Mouse (Mus musculus) CH12.LX (cell line): ENCODE measurements around the gene Midn. TPM values are rescaled to one million over a fixed set of nuclear protein-coding genes. Genes with fewer than 3 reads are reported as not detected.

ENCODE experiments used
- DNase-seq: peaks from one replicate; pipeline ENCODE4 v3.0.0-alpha.2; 2013; ENCODE audit errors: extremely low read depth
- H3K27ac ChIP-seq: 2 replicates; pipeline ENCODE4 v1.5.1; 2012; ENCODE audit warnings: low read depth, mild to moderate bottlenecking, control low read depth, moderate library complexity; ENCODE audit not compliant: insufficient read depth
- H3K27me3 ChIP-seq: replicated peaks from 2 replicates; pipeline ENCODE3; 2012; ENCODE audit warnings: inconsistent platforms
- H3K36me3 ChIP-seq, 2 experiments: replicated peaks in 1 of 2; 2 replicates each; pipeline versions ENCODE3 to v1.6.1; 2012; ENCODE audit warnings: inconsistent platforms in 1 of 2, low read length in 1 of 2, mild to moderate bottlenecking in 1 of 2, mixed read lengths in 1 of 2, moderate library complexity in 1 of 2; ENCODE audit not compliant: control insufficient read depth in 1 of 2, insufficient read depth in 1 of 2
- H3K4me1 ChIP-seq, 2 experiments: 2 replicates each; pipeline ENCODE4 v1.6.1; 2012; ENCODE audit warnings: inconsistent platforms in 1 of 2, moderate library complexity in 1 of 2; ENCODE audit not compliant: insufficient read depth in 2 of 2, control insufficient read depth in 1 of 2
- H3K4me2 ChIP-seq: 2 replicates; pipeline ENCODE4 v1.6.1; 2012; ENCODE audit warnings: low read depth, mild to moderate bottlenecking, control low read depth; ENCODE audit not compliant: poor library complexity, insufficient read depth, severe bottlenecking
- H3K4me3 ChIP-seq, 3 experiments: fragments of 150-350 bp in 1 of 3; sonication (generic) in 1 of 3; replicated peaks in 1 of 3; 2 replicates each; pipeline versions ENCODE3 to v1.5.1; 2011 to 2012; ENCODE audit warnings: low read depth in 2 of 3, low read length in 2 of 3, mild to moderate bottlenecking in 2 of 3, moderate library complexity in 2 of 3, control low read depth in 1 of 3, improper control_type of control experiment in 1 of 3, inconsistent platforms in 1 of 3, mixed read lengths in 1 of 3; ENCODE audit not compliant: poor library complexity in 1 of 3
- H3K79me2 ChIP-seq: replicated peaks from 2 replicates; pipeline ENCODE4 v1.6.1; 2012; ENCODE audit warnings: mild to moderate bottlenecking, moderate library complexity; ENCODE audit not compliant: control insufficient read depth, poor library complexity, insufficient read depth, severe bottlenecking; ENCODE audit errors: extremely low read depth
- H3K9ac ChIP-seq: 2 replicates; pipeline ENCODE4 v1.6.1; 2012; ENCODE audit warnings: low read depth, mild to moderate bottlenecking, control low read depth, moderate library complexity; ENCODE audit not compliant: insufficient read depth
- H3K9me3 ChIP-seq: replicated peaks from 2 replicates; pipeline ENCODE3; 2012; ENCODE audit warnings: low read length, inconsistent platforms, mixed read lengths
- CHD1 ChIP-seq: IDR thresholded peaks from 2 replicates; pipeline ENCODE4 v1.6.1; 2012; ENCODE audit warnings: low read depth, low read length, improper control_type of control experiment, inconsistent platforms
- CHD2 ChIP-seq: IDR thresholded peaks from 2 replicates; pipeline ENCODE4 v1.6.1; 2011; ENCODE audit warnings: low read length, improper control_type of control experiment
- CTCF ChIP-seq, 2 experiments: IDR thresholded peaks in 1 of 2; conservative IDR thresholded peaks in 1 of 2; 2 replicates each; pipeline ENCODE4 v1.5.1; 2011 to 2012; ENCODE audit warnings: low read depth in 2 of 2, low read length in 2 of 2, improper control_type of control experiment in 1 of 2, inconsistent platforms in 1 of 2, mild to moderate bottlenecking in 1 of 2, moderate library complexity in 1 of 2
- ELF1 ChIP-seq: IDR thresholded peaks from 2 replicates; pipeline ENCODE4 v1.6.1; 2014; ENCODE audit warnings: low read depth, mild to moderate bottlenecking, inconsistent platforms, low read length, improper control_type of control experiment
- EP300 ChIP-seq: IDR thresholded peaks from 2 replicates; pipeline ENCODE4 v1.6.1; 2011; ENCODE audit warnings: low read length, improper control_type of control experiment
- GABPA ChIP-seq: IDR thresholded peaks from 2 replicates; pipeline ENCODE4 v1.6.1; 2012; ENCODE audit warnings: low read depth, low read length, improper control_type of control experiment, inconsistent platforms; ENCODE audit not compliant: insufficient replicate concordance
- IRF4 ChIP-seq: IDR thresholded peaks from 2 replicates; pipeline ENCODE4 v1.6.1; 2014; ENCODE audit warnings: low read depth, mild to moderate bottlenecking, inconsistent platforms, low read length, improper control_type of control experiment
- JUN ChIP-seq: IDR thresholded peaks from 2 replicates; pipeline ENCODE4 v1.6.1; 2011; ENCODE audit warnings: low read depth, mild to moderate bottlenecking, low read length, improper control_type of control experiment, moderate library complexity; ENCODE audit not compliant: insufficient read depth
- JUND ChIP-seq: conservative IDR thresholded peaks from 2 replicates; pipeline ENCODE4 v1.6.1; 2011; ENCODE audit warnings: low read depth, low read length, improper control_type of control experiment
- MAFK ChIP-seq: IDR thresholded peaks from 2 replicates; pipeline ENCODE4 v1.6.1; 2011; ENCODE audit warnings: low read length, improper control_type of control experiment; ENCODE audit not compliant: insufficient replicate concordance
- MXI1 ChIP-seq: IDR thresholded peaks from 2 replicates; pipeline ENCODE4 v1.6.1; 2011; ENCODE audit warnings: mild to moderate bottlenecking, low read depth, low read length, improper control_type of control experiment
- MYC ChIP-seq: IDR thresholded peaks from 2 replicates; pipeline ENCODE4 v1.6.1; 2011; ENCODE audit warnings: low read depth, mild to moderate bottlenecking, improper control_type of control experiment, low read length
- NELFE ChIP-seq: IDR thresholded peaks from 2 replicates; pipeline ENCODE4 v1.6.1; 2011; ENCODE audit warnings: low read depth, low read length, improper control_type of control experiment
- NRF1 ChIP-seq: IDR thresholded peaks from 2 replicates; pipeline ENCODE4 v1.6.1; 2014; ENCODE audit warnings: low read depth, mild to moderate bottlenecking, inconsistent platforms, low read length, improper control_type of control experiment, moderate library complexity
- POLR2A ChIP-seq: IDR thresholded peaks from 2 replicates; pipeline ENCODE4 v1.6.1; 2011; ENCODE audit warnings: low read depth, mild to moderate bottlenecking, improper control_type of control experiment, low read length
- POLR2AphosphoS2 ChIP-seq: IDR thresholded peaks from 2 replicates; pipeline ENCODE4 v1.6.1; 2011; ENCODE audit warnings: low read depth, low read length, improper control_type of control experiment
- RAD21 ChIP-seq: IDR thresholded peaks from 2 replicates; pipeline ENCODE4 v1.6.1; 2011; ENCODE audit warnings: low read depth, mild to moderate bottlenecking, low read length, improper control_type of control experiment, moderate library complexity
- SIN3A ChIP-seq: IDR thresholded peaks from 2 replicates; pipeline ENCODE4 v1.6.1; 2012; ENCODE audit warnings: low read length, improper control_type of control experiment, inconsistent platforms
- TBP ChIP-seq: conservative IDR thresholded peaks from 2 replicates; pipeline ENCODE4 v1.6.1; 2011; ENCODE audit warnings: low read depth, low read length, improper control_type of control experiment
- UBTF ChIP-seq: IDR thresholded peaks from 2 replicates; pipeline ENCODE4 v1.6.1; 2012; ENCODE audit warnings: low read depth, mild to moderate bottlenecking, inconsistent platforms, low read length, improper control_type of control experiment, moderate library complexity
- USF1 ChIP-seq: IDR thresholded peaks from 2 replicates; pipeline ENCODE4 v1.6.1; 2014; ENCODE audit warnings: low read depth, mild to moderate bottlenecking, inconsistent platforms, low read length, improper control_type of control experiment
- USF2 ChIP-seq: conservative IDR thresholded peaks from 2 replicates; pipeline ENCODE4 v1.6.1; 2011; ENCODE audit warnings: low read depth, low read length, improper control_type of control experiment
- ZNF384 ChIP-seq: IDR thresholded peaks from 2 replicates; pipeline ENCODE4 v1.6.1; 2012; ENCODE audit warnings: low read depth, low read length, improper control_type of control experiment, inconsistent platforms
- dilution Hi-C: fragments of 300-500 bp; cut with MboI; formaldehyde crosslinking; loops from 2 replicates; pipeline ENCODE4 v1.14.3; 2020; ENCODE audit warnings: low sequenced_read_pairs; ENCODE audit not compliant: extremely low pct_unique_long_range_greater_than_20kb, extremely low pct_ligation_motif_present
- in situ Hi-C: fragments of 300-500 bp; cut with MboI; formaldehyde crosslinking; loops from 3 replicates; pipeline ENCODE4 v1.14.3; 2019; ENCODE audit warnings: low sequenced_read_pairs, low pct_ligation_motif_present, low pct_unique_long_range_greater_than_20kb, mixed read lengths
- polyA plus RNA-seq: library from polyadenylated mRNA; unstranded; fragments of >175 nt; gene quantifications from 2 replicates; pipeline ENCODE4 v1.2.1, GENCODE M21; 2012; ENCODE audit warnings: low read depth; ENCODE audit not compliant: insufficient read length
- total RNA-seq, 2 experiments: library from RNA; depleted of rRNA; stranded (reverse); fragments of 300-350 nt in 1 of 2; fragments of >200 nt in 1 of 2; gene quantifications; 2 replicates each; pipeline ENCODE4 v1.2.3; 2012 to 2014

The Midn gene
- total and polyA plus RNA-seq, 3 experiments = 4.7 to 33.2 (median 16.2) TPM

- no peak for TF ChIP-seq MAFK
- TF ChIP-seq SIN3A = no peak
- no peak for TF ChIP-seq JUN
- no peak for TF ChIP-seq CTCF (conservative IDR thresholded peaks at IDR 0.05 in 1 of 2, IDR thresholded peaks at IDR 0.05 in 1 of 2; ENCODE audit: low read depth in 2 of 2, low read length in 2 of 2)
- no peak for TF ChIP-seq GABPA
- TF ChIP-seq POLR2AphosphoS2 = no peak
- no peak for TF ChIP-seq CHD1
- TF ChIP-seq USF1 = no peak
- no peak for TF ChIP-seq NELFE
- no peak for TF ChIP-seq ZNF384
- TF ChIP-seq MXI1 = no peak
- TF ChIP-seq NRF1 = no peak
- TF ChIP-seq RAD21 = no peak
- TF ChIP-seq CHD2 = no peak
- no peak for TF ChIP-seq JUND
- no peaks in the 10 kb centered on the region for H3K9me3 ChIP-seq
- in situ Hi-C loops = no loop called here
- peaks cover 23 to 63% of the 10 kb centered on the region in 2 experiments for H3K4me1 ChIP-seq
- DNase-seq = no peak
- no peak overlapping the region for H3K4me3 ChIP-seq
- no peak overlapping the region for H3K27ac ChIP-seq
- dilution Hi-C loops = no loop called here
- no peak overlapping the region for H3K4me2 ChIP-seq
- H3K36me3 ChIP-seq = peaks cover 0 to 17% of the 10 kb centered on the region in 2 experiments
- no peak overlapping the region for H3K9ac ChIP-seq
- peaks cover 28% of the 10 kb centered on the region for H3K79me2 ChIP-seq
- H3K27me3 ChIP-seq = no peaks in the 10 kb centered on the region
Measured at GRCm38 (mm10) chr10:80104181-80104580, 43.9 kb upstream of the Midn start.

GRCm38 (mm10) chr10:80105460-80105859, 42.6 kb upstream of the Midn start, which contains the start of gene Sbno2:
Gene Sbno2, minus strand, starts transcription at chr10:80105571.
- TF ChIP-seq UBTF (no peak), GABPA (no peak), USF2 (no peak), IRF4 (0 out of 2 replicates have a peak, but pooled peaks have one; percentile 28), ELF1 (0 out of 2 replicates have a peak, but pooled peaks have one; percentile 23), TBP (no peak), EP300 (peak; percentile 50; the same call in 1 of the 2 replicates), MYC (0 out of 2 replicates have a peak, but pooled peaks have one; percentile 29), ZNF384 (no peak), POLR2A (no peak)
- TF ChIP-seq, all 38 proteins: peak for 4
- H3K4me2 ChIP-seq = 0 out of 2 replicates have a peak within 1 kb of the TSS, but pooled peaks have one; percentile 27

More at GRCm38 (mm10) chr10:80105460-80105859, 42.6 kb upstream of the Midn start, which contains the start of gene Sbno2:
- no peaks in the 10 kb centered on the region for H3K27me3 ChIP-seq
- no peak within 1 kb of the TSS for H3K27ac ChIP-seq
- H3K4me1 ChIP-seq = peaks cover 14 to 54% of the 10 kb centered on the region in 2 experiments
- no peaks in the 10 kb centered on the region for H3K9me3 ChIP-seq
- no peak for DNase-seq
- dilution Hi-C loops (no loop called here), in situ Hi-C loops (no loop called here)
- peaks cover 0 to 5% of the 10 kb centered on the region in 2 experiments for H3K36me3 ChIP-seq
- H3K9ac ChIP-seq = no peak within 1 kb of the TSS
- H3K4me3 ChIP-seq = no peak within 1 kb of the TSS
- peaks cover 18% of the 10 kb centered on the region for H3K79me2 ChIP-seq
